Mouse (Mus musculus): ENCODE results near the gene Foxk1. TPM values are rescaled to one million over a fixed set of nuclear protein-coding genes. Genes with fewer than 3 reads are reported as not detected.

The Foxk1 gene
- polyA plus RNA-seq, 1 experiment from 2014 or later, result 5.9 TPM

DNA sequence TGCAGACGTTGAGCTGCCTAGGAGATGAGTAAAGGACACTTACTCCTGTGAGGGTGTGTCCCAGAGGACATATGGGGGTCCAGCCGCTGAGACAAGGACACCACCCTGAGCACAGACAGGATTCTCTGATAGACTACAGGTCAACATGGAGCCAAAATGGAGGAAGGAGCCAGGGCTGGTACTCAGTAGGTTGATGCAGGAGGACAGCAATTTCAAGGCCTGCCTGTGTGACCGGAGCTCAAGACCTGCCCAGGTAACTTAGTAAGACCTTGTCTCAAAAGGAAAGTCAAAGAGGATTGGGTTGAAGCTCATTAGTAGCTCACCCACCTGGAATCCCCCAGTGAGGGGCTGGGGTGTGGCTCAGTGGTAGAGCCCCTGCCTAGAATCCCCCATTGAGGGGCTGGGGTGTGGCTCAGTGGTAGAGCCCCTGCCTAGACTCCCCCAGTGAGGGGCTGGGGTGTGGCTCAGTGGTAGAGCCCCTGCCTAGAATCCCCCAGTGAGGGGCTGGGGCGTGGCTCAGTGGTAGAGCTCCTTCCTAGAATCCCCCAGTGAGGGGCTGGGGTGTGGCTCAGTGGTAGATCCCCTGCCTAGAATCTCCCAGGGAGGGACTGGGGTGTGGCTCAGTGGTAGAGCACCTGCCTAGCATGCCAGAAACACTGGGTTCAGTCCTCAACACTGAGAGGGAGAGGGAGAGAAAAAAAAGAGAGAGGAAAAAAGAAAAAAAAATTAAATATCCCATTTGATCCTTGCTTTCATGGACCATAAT lies 30.7 kb upstream of the Foxk1 start:
- Histone ChIP-seq H3K4me1 (replicated peaks; ENCODE audit: control insufficient read depth, insufficient read depth, low read length) (peaks cover 26% of the 10 kb centered on the region), H3K27me3 (ENCODE audit: control insufficient read depth, insufficient read depth, low read length) (no peaks in the 10 kb centered on the region), H3K9ac (no peak overlapping the region; the same call in 1 of the 2 replicates), H3K4me2 (replicated peaks) (no peak overlapping the region), H3K4me3 (replicated peaks; ENCODE audit: low read length) (no peak overlapping the region), H3K36me3 (replicated peaks; ENCODE audit: control insufficient read depth, insufficient read depth) (no peaks in the 10 kb centered on the region), H3K27ac (peak overlapping the region; percentile 82), H3K9me3 (ENCODE audit: control insufficient read depth, low read length) (no peaks in the 10 kb centered on the region)
- DNase-seq (ENCODE audit: low spot score) (no peak), ATAC-seq (ENCODE audit: low FRiP score) (no peak)
- WGBS, result 82% methylated on average over 4 of the region's 4 CpGs

GRCm38 (mm10) chr5:142371172-142372155 lies 29.8 kb upstream of the Foxk1 start:
- Histone ChIP-seq H3K27me3 (ENCODE audit: control insufficient read depth, insufficient read depth, low read length) (no peaks in the 10 kb centered on the region), H3K9ac (peak overlapping the region; percentile 44), H3K4me3 (replicated peaks; ENCODE audit: low read length) (no peak overlapping the region), H3K9me3 (ENCODE audit: control insufficient read depth, low read length) (no peaks in the 10 kb centered on the region), H3K4me1 (replicated peaks; ENCODE audit: control insufficient read depth, insufficient read depth, low read length) (peaks cover 22% of the 10 kb centered on the region), H3K4me2 (replicated peaks) (peak overlapping the region; percentile 3), H3K27ac (peak overlapping the region; percentile 82), H3K36me3 (replicated peaks; ENCODE audit: control insufficient read depth, insufficient read depth) (no peaks in the 10 kb centered on the region)
- ATAC-seq (ENCODE audit: low FRiP score), result no peak; the same call in 1 of the 2 replicates
- 5% methylated on average over 24 of the region's 24 CpGs for WGBS
- peak; percentile 35 for DNase-seq (ENCODE audit: low spot score)

- no peaks in the 10 kb centered on the region for H3K36me3 ChIP-seq (replicated peaks; ENCODE audit: control insufficient read depth, insufficient read depth)
- no peaks in the 10 kb centered on the region for H3K9me3 ChIP-seq (ENCODE audit: control insufficient read depth, low read length)
- no peak overlapping the region for H3K4me3 ChIP-seq (replicated peaks; ENCODE audit: low read length)
- H3K4me1 ChIP-seq (replicated peaks; ENCODE audit: control insufficient read depth, insufficient read depth, low read length), result peaks cover 19% of the 10 kb centered on the region
- 14% methylated on average over 6 of the region's 6 CpGs for WGBS
- H3K27ac ChIP-seq, result peak overlapping the region; percentile 82
- ATAC-seq (ENCODE audit: low FRiP score) (no peak), DNase-seq (ENCODE audit: low spot score) (no peak)
- no peaks in the 10 kb centered on the region for H3K27me3 ChIP-seq (ENCODE audit: control insufficient read depth, insufficient read depth, low read length)
- H3K4me2 ChIP-seq (replicated peaks), result no peak overlapping the region
- H3K9ac ChIP-seq, result no peak overlapping the region
Measured at GRCm38 (mm10) chr5:142372207-142372606, 29.1 kb upstream of the Foxk1 start.

GRCm38 (mm10) chr5:142374343-142374742 lies 27.0 kb upstream of the Foxk1 start:
- Histone ChIP-seq H3K4me3 (replicated peaks; ENCODE audit: low read length) (no peak overlapping the region), H3K36me3 (replicated peaks; ENCODE audit: control insufficient read depth, insufficient read depth) (no peaks in the 10 kb centered on the region), H3K27me3 (ENCODE audit: control insufficient read depth, insufficient read depth, low read length) (no peaks in the 10 kb centered on the region), H3K4me2 (replicated peaks) (no peak overlapping the region), H3K27ac (no peak overlapping the region), H3K9ac (no peak overlapping the region), H3K9me3 (ENCODE audit: control insufficient read depth, low read length) (no peaks in the 10 kb centered on the region), H3K4me1 (replicated peaks; ENCODE audit: control insufficient read depth, insufficient read depth, low read length) (peaks cover 8% of the 10 kb centered on the region; the same call in 1 of the 2 replicates)
- DNase-seq (ENCODE audit: low spot score), result no peak
- 96% methylated on average over 9 of the region's 9 CpGs for WGBS
- ATAC-seq (ENCODE audit: low FRiP score), result no peak

GRCm38 (mm10) chr5:142375641-142376040 lies 25.7 kb upstream of the Foxk1 start:
- no peak overlapping the region for H3K27ac ChIP-seq
- H3K9me3 ChIP-seq (ENCODE audit: control insufficient read depth, low read length), result no peaks in the 10 kb centered on the region
- no peak overlapping the region for H3K4me2 ChIP-seq (replicated peaks)
- no peak overlapping the region for H3K9ac ChIP-seq
- DNase-seq (ENCODE audit: low spot score) (no peak), ATAC-seq (ENCODE audit: low FRiP score) (no peak)
- WGBS, result 95% methylated on average over 5 of the region's 5 CpGs
- H3K36me3 ChIP-seq (replicated peaks; ENCODE audit: control insufficient read depth, insufficient read depth), result no peaks in the 10 kb centered on the region
- H3K27me3 ChIP-seq (ENCODE audit: control insufficient read depth, insufficient read depth, low read length), result no peaks in the 10 kb centered on the region
- H3K4me3 ChIP-seq (replicated peaks; ENCODE audit: low read length), result no peak overlapping the region
- peaks cover 8% of the 10 kb centered on the region; the same call in 1 of the 2 replicates for H3K4me1 ChIP-seq (replicated peaks; ENCODE audit: control insufficient read depth, insufficient read depth, low read length)

DNA sequence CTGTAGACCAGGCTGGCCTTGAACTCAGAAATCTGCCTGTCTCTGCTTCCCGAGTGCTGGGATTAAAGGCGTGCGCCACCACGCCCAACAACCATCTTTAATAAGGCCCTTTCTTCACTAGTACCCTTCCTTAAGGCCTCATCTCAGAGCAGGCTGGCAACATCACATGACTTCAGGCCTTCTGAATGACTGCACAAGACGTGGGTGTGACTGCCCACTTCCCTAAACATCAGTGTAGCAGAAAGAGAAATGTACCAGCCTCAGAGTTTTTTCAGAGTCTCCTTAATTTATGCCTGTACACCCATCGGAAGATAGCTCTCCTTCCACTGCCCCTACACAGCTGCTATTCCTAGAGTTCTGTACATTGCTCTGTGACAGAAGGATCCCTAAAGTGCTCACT lies 25.2 kb upstream of the Foxk1 start:
- no peak overlapping the region for H3K4me3 ChIP-seq (replicated peaks; ENCODE audit: low read length)
- no peak overlapping the region for H3K4me2 ChIP-seq (replicated peaks)
- H3K27ac ChIP-seq, result no peak overlapping the region
- no peaks in the 10 kb centered on the region for H3K36me3 ChIP-seq (replicated peaks; ENCODE audit: control insufficient read depth, insufficient read depth)
- H3K9ac ChIP-seq, result no peak overlapping the region
- no peaks in the 10 kb centered on the region for H3K9me3 ChIP-seq (ENCODE audit: control insufficient read depth, low read length)
- peaks cover 7% of the 10 kb centered on the region; the same call in 1 of the 2 replicates for H3K4me1 ChIP-seq (replicated peaks; ENCODE audit: control insufficient read depth, insufficient read depth, low read length)
- H3K27me3 ChIP-seq (ENCODE audit: control insufficient read depth, insufficient read depth, low read length), result no peaks in the 10 kb centered on the region
- no peak for DNase-seq (ENCODE audit: low spot score)
- ATAC-seq (ENCODE audit: low FRiP score), result no peak
- 87% methylated on average over 6 of the region's 6 CpGs for WGBS

DNA sequence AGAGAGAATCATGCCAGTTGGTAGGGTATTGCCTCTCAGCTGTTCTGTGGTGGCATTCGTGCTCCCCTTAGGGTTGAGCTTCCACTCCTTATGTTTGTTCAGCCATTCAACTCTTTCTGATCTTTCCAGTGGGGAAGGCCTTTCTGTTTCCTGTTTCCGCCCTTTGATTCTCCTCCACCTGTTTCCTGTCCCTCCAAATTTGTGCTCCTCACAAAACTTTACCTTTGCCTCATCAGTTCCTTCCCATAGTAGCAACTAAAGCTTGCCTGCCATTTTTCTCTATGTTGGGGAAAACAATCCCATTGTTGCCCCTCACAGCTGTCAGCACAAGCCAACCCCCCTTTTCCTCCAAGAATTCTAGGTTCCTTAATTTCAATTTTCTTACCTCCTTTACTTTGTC lies 23.2 kb upstream of the Foxk1 start:
- DNase-seq (ENCODE audit: low spot score) (no peak), ATAC-seq (ENCODE audit: low FRiP score) (no peak)
- Histone ChIP-seq H3K4me1 (replicated peaks; ENCODE audit: control insufficient read depth, insufficient read depth, low read length) (no peaks in the 10 kb centered on the region), H3K36me3 (replicated peaks; ENCODE audit: control insufficient read depth, insufficient read depth) (no peaks in the 10 kb centered on the region), H3K4me2 (replicated peaks) (no peak overlapping the region), H3K9me3 (ENCODE audit: control insufficient read depth, low read length) (no peaks in the 10 kb centered on the region), H3K27ac (no peak overlapping the region), H3K27me3 (ENCODE audit: control insufficient read depth, insufficient read depth, low read length) (no peaks in the 10 kb centered on the region), H3K9ac (no peak overlapping the region), H3K4me3 (replicated peaks; ENCODE audit: low read length) (no peak overlapping the region)
- WGBS, result 91% methylated on average over 2 of the region's 2 CpGs

GRCm38 (mm10) chr5:142380491-142380890 lies 20.8 kb upstream of the Foxk1 start:
- Histone ChIP-seq H3K9ac (no peak overlapping the region), H3K4me3 (replicated peaks; ENCODE audit: low read length) (no peak overlapping the region), H3K36me3 (replicated peaks; ENCODE audit: control insufficient read depth, insufficient read depth) (no peaks in the 10 kb centered on the region), H3K27me3 (ENCODE audit: control insufficient read depth, insufficient read depth, low read length) (no peaks in the 10 kb centered on the region), H3K4me2 (replicated peaks) (no peak overlapping the region), H3K27ac (no peak overlapping the region), H3K4me1 (replicated peaks; ENCODE audit: control insufficient read depth, insufficient read depth, low read length) (peaks cover 10% of the 10 kb centered on the region), H3K9me3 (ENCODE audit: control insufficient read depth, low read length) (no peaks in the 10 kb centered on the region)
- WGBS, result 76% methylated on average over 6 of the region's 6 CpGs
- DNase-seq (ENCODE audit: low spot score), result no peak
- ATAC-seq (ENCODE audit: low FRiP score), result no peak
